Mouse (Mus musculus) myocyte (in vitro differentiated cells): ENCODE results near the gene Rragd.

Experiments used
- E2F4 ChIP-seq: IDR thresholded peaks from one replicate; pipeline ENCODE4 v1.6.1; 2011; ENCODE audit warnings: mild to moderate bottlenecking, control low read depth, moderate library complexity; ENCODE audit not compliant: insufficient read depth
- MAX ChIP-seq: IDR thresholded peaks from one replicate; pipeline ENCODE4 v1.6.1; 2011; ENCODE audit warnings: low read depth, mild to moderate bottlenecking, control low read depth

DNA sequence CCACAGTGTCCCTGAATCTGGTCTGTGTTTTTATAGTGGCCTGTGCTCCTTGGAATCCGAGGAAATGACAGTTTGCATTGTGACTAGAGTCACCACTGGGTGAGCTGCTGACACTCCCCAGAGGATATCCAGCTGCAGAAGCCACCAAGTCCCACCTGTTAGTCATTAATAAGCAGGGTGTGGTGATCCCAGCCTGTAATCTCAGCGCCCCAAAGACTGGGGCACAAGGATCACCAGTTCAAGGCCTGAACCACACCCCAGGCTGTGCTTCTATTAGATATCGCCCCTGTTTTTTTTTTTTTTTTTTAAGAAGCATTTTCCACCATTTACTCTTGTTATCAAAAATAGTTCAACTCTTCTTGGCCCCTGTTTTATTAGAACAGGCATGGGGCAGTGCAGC, 4.2 kb downstream of the Rragd start:
- no peak for TF ChIP-seq MAX
- no peak for TF ChIP-seq E2F4
